Mouse (Mus musculus) adrenal gland, adult 18-20 months (tissue): ENCODE data around the gene Kcnk13. TPM values are rescaled to one million over a fixed set of nuclear protein-coding genes. Genes with fewer than 3 reads are reported as not detected.

Source experiments
- DNase-seq, 2 experiments: peaks; one replicate each; pipeline ENCODE4 v3.0.0; 2021 to 2022; ENCODE audit warnings: low spot score in 2 of 2
- microRNA-seq, 2 experiments: library from miRNA; unstranded; fragments of <30 nt; microRNA quantifications; one replicate each; pipeline ENCODE4 v1.2.0; 2021; ENCODE audit warnings: borderline number of aligned reads in 2 of 2
- total RNA-seq, 2 experiments: library from RNA; stranded (reverse); gene quantifications; 1 replicate in 1 of 2; 2 replicates in 1 of 2; pipeline ENCODE4 v1.2.3; 2021

Kcnk13 gene
- total RNA-seq, 2 experiments from 2014 or later = 1.2 TPM

- DNase-seq = no peak
These were observed 123.7 kb downstream of the Kcnk13 start for GRCm38 (mm10) chr12:100088026-100088425.

GRCm38 (mm10) chr12:100089265-100089664 is 125.0 kb downstream of the Kcnk13 start:
- DNase-seq = no peak

- no peak for DNase-seq
These were observed 126.5 kb downstream of the Kcnk13 start for GRCm38 (mm10) chr12:100090750-100091149.

GRCm38 (mm10) chr12:100093046-100093445 is 128.7 kb downstream of the Kcnk13 start:
- DNase-seq = no peak

GRCm38 (mm10) chr12:100099971-100100706 is 135.8 kb downstream of the Kcnk13 start:
- no peak for DNase-seq

GRCm38 (mm10) chr12:100100707-100101030 is 136.4 kb downstream of the Kcnk13 start:
- no peak for DNase-seq

- DNase-seq = no peak
These were observed 137.4 kb downstream of the Kcnk13 start for GRCm38 (mm10) chr12:100101651-100102050.

GRCm38 (mm10) chr12:100104530-100104929 is 140.2 kb downstream of the Kcnk13 start:
- no peak for DNase-seq

- DNase-seq = peak; percentile 67 to 73
These were observed 142.1 kb downstream of the Kcnk13 start for GRCm38 (mm10) chr12:100106275-100106895.

GRCm38 (mm10) chr12:100107436-100107835 is 143.1 kb downstream of the Kcnk13 start:
- no peak for DNase-seq

- peak; percentile 67 to 70 for DNase-seq
These were observed 145.8 kb downstream of the Kcnk13 start, which contains the start of gene Psmc1 for GRCm38 (mm10) chr12:100109986-100110696. Gene Psmc1, plus strand, starts transcription at chr12:100110154.

Small RNA genes lying within 50 kb of the gene (microRNA-seq; reads per million reads assigned to microRNA genes)
- gene Gm23291 = 0 reads per million in 2 experiments

Other genes with a start within 250 kb of the Kcnk13 start
- under 1 TPM in 1 of 2 experiments, not detected in 1; 0.29 TPM for gene Efcab11, start 80.1 kb upstream of the Kcnk13 start, total RNA-seq
- 10 to 100 TPM; 10.1 to 10.5 TPM for gene Tdp1, start 80.0 kb upstream of the Kcnk13 start, total RNA-seq
- gene Psmc1, start 145.7 kb downstream of the Kcnk13 start, total RNA-seq = 100 to 1,000 TPM; 185 to 265 TPM
- gene Nrde2, start 195.2 kb downstream of the Kcnk13 start, total RNA-seq = 10 to 100 TPM in 1 of 2 experiments, 1 to 10 TPM in 1; 8.9 to 14.8 TPM
- 100 to 1,000 TPM; 397 to 428 TPM for gene Calm1, start 234.9 kb downstream of the Kcnk13 start, total RNA-seq